Mouse (Mus musculus) bone marrow macrophage, adult 2 months (primary cell): ENCODE measurements around the gene Sh3pxd2a. TPM values are rescaled to one million over a fixed set of nuclear protein-coding genes. Genes with fewer than 3 reads are reported as not detected.

ENCODE experiments used
- H3K27ac ChIP-seq: 2 replicates; pipeline ENCODE4 v1.5.1; 2012; ENCODE audit warnings: low read depth, low read length; ENCODE audit not compliant: insufficient read depth
- H3K4me1 ChIP-seq: 2 replicates; pipeline ENCODE4 v1.6.1; 2012; ENCODE audit warnings: low read length; ENCODE audit not compliant: control insufficient read depth, insufficient read depth
- H3K4me3 ChIP-seq: 2 replicates; pipeline ENCODE4 v1.5.1; 2012; ENCODE audit warnings: mild to moderate bottlenecking, low read length, moderate library complexity; ENCODE audit not compliant: insufficient read depth
- CTCF ChIP-seq: IDR thresholded peaks from 2 replicates; pipeline ENCODE4 v1.5.1; 2012; ENCODE audit warnings: low read depth, mild to moderate bottlenecking, low read length, moderate library complexity
- POLR2A ChIP-seq: IDR thresholded peaks from 2 replicates; pipeline ENCODE4 v1.6.1; 2012; ENCODE audit warnings: mild to moderate bottlenecking, low read depth, low read length, borderline replicate concordance
- polyA plus RNA-seq: library from polyadenylated mRNA; stranded (reverse); fragments of >200 nt; gene quantifications from 2 replicates; pipeline ENCODE4 v1.2.4, GENCODE M21; 2012; ENCODE audit not compliant: missing spikeins, insufficient read depth, insufficient read length

The Sh3pxd2a gene
- polyA plus RNA-seq, 1 experiment, result 12.7 TPM

- no peak overlapping the region for H3K4me3 ChIP-seq
- H3K27ac ChIP-seq, result no peak overlapping the region
- peaks cover 22% of the 10 kb centered on the region for H3K4me1 ChIP-seq
- TF ChIP-seq CTCF (no peak), POLR2A (no peak)
Measured at GRCm38 (mm10) chr19:47316288-47317062, 147.7 kb downstream of the Sh3pxd2a start.

GRCm38 (mm10) chr19:47315917-47316265, 148.3 kb downstream of the Sh3pxd2a start:
- Histone ChIP-seq H3K27ac (no peak overlapping the region), H3K4me1 (peaks cover 22% of the 10 kb centered on the region), H3K4me3 (no peak overlapping the region)
- TF ChIP-seq CTCF, result no peak
- TF ChIP-seq POLR2A, result no peak

GRCm38 (mm10) chr19:47315091-47315916, 148.9 kb downstream of the Sh3pxd2a start:
- no peak overlapping the region for H3K27ac ChIP-seq
- peaks cover 22% of the 10 kb centered on the region for H3K4me1 ChIP-seq
- H3K4me3 ChIP-seq, result no peak overlapping the region
- no peak for TF ChIP-seq POLR2A
- TF ChIP-seq CTCF, result no peak

- peak overlapping the region; percentile 63 for H3K4me3 ChIP-seq
- H3K4me1 ChIP-seq, result peaks cover 22% of the 10 kb centered on the region
- peak overlapping the region; percentile 46 for H3K27ac ChIP-seq
- TF ChIP-seq POLR2A (peak; percentile 72; the same call in 1 of the 2 replicates), CTCF (no peak)
Measured at GRCm38 (mm10) chr19:47314076-47314941, 149.9 kb downstream of the Sh3pxd2a start.

- peak overlapping the region; percentile 46 for H3K27ac ChIP-seq
- peak overlapping the region; percentile 63 for H3K4me3 ChIP-seq
- TF ChIP-seq CTCF, result no peak
- peak; percentile 75; the same call in 1 of the 2 replicates for TF ChIP-seq POLR2A
- H3K4me1 ChIP-seq, result peaks cover 22% of the 10 kb centered on the region
Measured at GRCm38 (mm10) chr19:47313387-47314075, 150.7 kb downstream of the Sh3pxd2a start.

GRCm38 (mm10) chr19:47311162-47311561, 153.0 kb downstream of the Sh3pxd2a start:
- Histone ChIP-seq H3K4me1 (peaks cover 15% of the 10 kb centered on the region), H3K4me3 (no peak overlapping the region), H3K27ac (no peak overlapping the region)
- no peak for TF ChIP-seq POLR2A
- TF ChIP-seq CTCF, result no peak

GRCm38 (mm10) chr19:47309824-47310223, 154.4 kb downstream of the Sh3pxd2a start:
- no peak for TF ChIP-seq POLR2A
- no peak for TF ChIP-seq CTCF

GRCm38 (mm10) chr19:47306917-47307315, 157.3 kb downstream of the Sh3pxd2a start:
- Histone ChIP-seq H3K27ac (no peak overlapping the region), H3K4me1 (no peaks in the 10 kb centered on the region), H3K4me3 (no peak overlapping the region)
- no peak for TF ChIP-seq CTCF
- no peak for TF ChIP-seq POLR2A

More at GRCm38 (mm10) chr19:47309824-47310223, 154.4 kb downstream of the Sh3pxd2a start:
- H3K27ac ChIP-seq, result no peak overlapping the region
- peaks cover 8% of the 10 kb centered on the region for H3K4me1 ChIP-seq
- H3K4me3 ChIP-seq, result no peak overlapping the region
